Comparison of ENCODE assay signal across 10 mouse cellular contexts in genomic region chr2:70278425-70279277, GRCm38 (mm10).
DNase-seq lines count a peak whose midpoint lies in the region; ATAC-seq and TF ChIP-seq lines count a peak whose summit lies in the region.
"Had no signal": no experiment of that assay in that cellular context is flagged by ENCODE, and none has a peak within 500 bp of the region (broad histone marks: within the 10 kb centered on the region; RNA-seq: fewer than 3 reads in every experiment).

No protein-coding gene starts in this region.

- TF ChIP-seq EP300 in liver, embryonic 14.5 days (IDR thresholded peaks at IDR 0.05; ENCODE audit: low read depth) = no peak

- no peak overlapping the region for H3K27ac ChIP-seq in forebrain, embryonic 11.5 days (ENCODE audit: low read depth, low read length)
- H3K27ac ChIP-seq in forebrain, embryonic 13.5 days = no peak overlapping the region
- no peak overlapping the region for H3K27ac ChIP-seq in liver, embryonic 14.5 days
- H3K27ac ChIP-seq in liver, embryonic 12.5 days = no peak overlapping the region
- H3K27ac ChIP-seq: embryonic facial prominence, embryonic 15.5 days; liver, embryonic 13.5 days had no signal

- H3K9ac ChIP-seq in forebrain, embryonic 11.5 days (ENCODE audit: low read length) = no peak overlapping the region
- H3K9ac ChIP-seq in forebrain, embryonic 13.5 days = no peak overlapping the region
- H3K9ac ChIP-seq in liver, embryonic 14.5 days (replicated peaks) = no peak overlapping the region
- no peak overlapping the region for H3K9ac ChIP-seq in liver, embryonic 12.5 days
- H3K9ac ChIP-seq: embryonic facial prominence, embryonic 15.5 days; liver, embryonic 13.5 days had no signal

- WGBS in forebrain, embryonic 11.5 days = 37% methylated on average over 13 of the region's 13 CpGs
- 32% methylated on average over 13 of the region's 13 CpGs for WGBS in forebrain, embryonic 13.5 days
- WGBS in liver, embryonic 14.5 days (ENCODE audit: insufficient replicate concordance) = 20% methylated on average over 13 of the region's 13 CpGs
- 22% methylated on average over 13 of the region's 13 CpGs for WGBS in liver, embryonic 12.5 days (ENCODE audit: insufficient replicate concordance)

- H3K4me3 ChIP-seq in forebrain, embryonic 11.5 days (ENCODE audit: low read depth, low read length) = no peak overlapping the region
- no peak overlapping the region for H3K4me3 ChIP-seq in forebrain, embryonic 13.5 days
- no peak overlapping the region for H3K4me3 ChIP-seq in liver, embryonic 14.5 days (ENCODE audit: insufficient read depth in 1 of 2, low read depth in 2 of 2, low read length in 2 of 2)
- no peak overlapping the region for H3K4me3 ChIP-seq in liver, embryonic 12.5 days
- H3K4me3 ChIP-seq: embryonic facial prominence, embryonic 15.5 days; liver, embryonic 13.5 days had no signal

- no peaks in the 10 kb centered on the region for H3K36me3 ChIP-seq in forebrain, embryonic 11.5 days (ENCODE audit: control insufficient read depth, insufficient read depth, low read length)
- no peaks in the 10 kb centered on the region for H3K36me3 ChIP-seq in forebrain, embryonic 13.5 days (ENCODE audit: poor library complexity, severe bottlenecking)
- H3K36me3 ChIP-seq in liver, embryonic 14.5 days (replicated peaks; ENCODE audit: control insufficient read depth, insufficient read depth, low read depth) = no peaks in the 10 kb centered on the region
- no peaks in the 10 kb centered on the region for H3K36me3 ChIP-seq in liver, embryonic 12.5 days
- H3K36me3 ChIP-seq: embryonic facial prominence, embryonic 15.5 days; liver, embryonic 13.5 days had no signal

- peak; percentile 25; the same call in 1 of the 2 replicates for TF ChIP-seq CTCF in liver, embryonic 14.5 days (IDR thresholded peaks at IDR 0.05; ENCODE audit: low read depth)

- H3K9me3 ChIP-seq in forebrain, embryonic 11.5 days (ENCODE audit: control insufficient read depth, low read length) = no peaks in the 10 kb centered on the region
- H3K9me3 ChIP-seq in forebrain, embryonic 13.5 days (replicated peaks) = no peaks in the 10 kb centered on the region
- no peaks in the 10 kb centered on the region for H3K9me3 ChIP-seq in liver, embryonic 14.5 days (ENCODE audit: control insufficient read depth, low read length)
- H3K9me3 ChIP-seq in liver, embryonic 12.5 days (replicated peaks) = no peaks in the 10 kb centered on the region
- H3K9me3 ChIP-seq: embryonic facial prominence, embryonic 15.5 days; liver, embryonic 13.5 days had no signal

- peaks cover 2% of the 10 kb centered on the region; the same call in 1 of the 2 replicates for H3K4me1 ChIP-seq in forebrain, embryonic 11.5 days (replicated peaks; ENCODE audit: control insufficient read depth, insufficient read depth, low read length)
- no peaks in the 10 kb centered on the region for H3K4me1 ChIP-seq in forebrain, embryonic 13.5 days
- no peaks in the 10 kb centered on the region for H3K4me1 ChIP-seq in liver, embryonic 14.5 days (replicated peaks; ENCODE audit: control insufficient read depth in 2 of 2, insufficient read depth in 2 of 2, low read length in 1 of 2)
- H3K4me1 ChIP-seq in liver, embryonic 12.5 days = no peaks in the 10 kb centered on the region
- H3K4me1 ChIP-seq: embryonic facial prominence, embryonic 15.5 days; liver, embryonic 13.5 days had no signal

- no peaks in the 10 kb centered on the region for H3K27me3 ChIP-seq in forebrain, embryonic 11.5 days (ENCODE audit: control insufficient read depth, insufficient read depth, low read length)
- H3K27me3 ChIP-seq in forebrain, embryonic 13.5 days = no peaks in the 10 kb centered on the region
- no peaks in the 10 kb centered on the region for H3K27me3 ChIP-seq in liver, embryonic 14.5 days (ENCODE audit: control insufficient read depth, insufficient read depth, low read length)
- peaks cover 9% of the 10 kb centered on the region for H3K27me3 ChIP-seq in liver, embryonic 12.5 days (replicated peaks)
- H3K27me3 ChIP-seq: embryonic facial prominence, embryonic 15.5 days; liver, embryonic 13.5 days had no signal

- no peak overlapping the region for H3K4me2 ChIP-seq in forebrain, embryonic 11.5 days (ENCODE audit: low read depth, low read length, severe bottlenecking)
- no peak overlapping the region for H3K4me2 ChIP-seq in forebrain, embryonic 13.5 days
- H3K4me2 ChIP-seq in liver, embryonic 14.5 days (ENCODE audit: low read depth) = no peak overlapping the region
- H3K4me2 ChIP-seq in liver, embryonic 12.5 days = no peak overlapping the region
- H3K4me2 ChIP-seq: embryonic facial prominence, embryonic 15.5 days; liver, embryonic 13.5 days had no signal

- peak; percentile 52 for DNase-seq in forebrain, embryonic 11.5 days (ENCODE audit: low spot score)
- DNase-seq in liver, embryonic 14.5 days (ENCODE audit: low read depth in 3 of 3, low spot score in 3 of 3) = no peak
- peak; percentile 56 to 59 for DNase-seq in lung, postnatal 4 days
- DNase-seq in ovary, adult 18-20 months (ENCODE audit: low spot score) = no peak
- no peak for DNase-seq in c-Kit-positive CD71-positive TER-119-positive erythroid progenitor cells, embryonic 14.5 days (ENCODE audit: low spot score)
- DNase-seq: liver, embryonic 13.5 days had no signal

- ATAC-seq in forebrain, embryonic 11.5 days (replicated peaks; ENCODE audit: low FRiP score) = no peak
- ATAC-seq in forebrain, embryonic 13.5 days = no peak; the same call in 1 of the 2 replicates
- ATAC-seq in liver, embryonic 14.5 days (ENCODE audit: insufficient read depth) = no peak
- no peak for ATAC-seq in liver, embryonic 12.5 days
- peak; percentile 72 for ATAC-seq in common myeloid progenitor, adult 5-6 weeks (replicated peaks; ENCODE audit: low read depth, poor library complexity, severe bottlenecking)

Comparison
In these comparisons a context has a peak if more than half of its experiments do, and no peak if none do; other contexts are left out.
1. DNase-seq: peak in forebrain, embryonic 11.5 days (single experiment) and lung, postnatal 4 days (2 of 2); none in liver, embryonic 14.5 days (0 of 3), ovary, adult 18-20 months (single experiment) and c-Kit-positive CD71-positive TER-119-positive erythroid progenitor cells, embryonic 14.5 days (single experiment).